Mouse (Mus musculus) bone marrow, adult 2 months (tissue): ENCODE measurements around the gene Odr4.
A peak's percentile ranks its signal among the peaks of the same experiment; 100 is the strongest.

Experiments used
- CTCF ChIP-seq: fragments of 200-500 bp; IDR thresholded peaks from 2 replicates; pipeline ENCODE4 v1.5.1; 2011; ENCODE audit warnings: low read length, control low read depth; ENCODE audit not compliant: control insufficient read depth, insufficient read depth
- POLR2A ChIP-seq: fragments of 200-500 bp; IDR thresholded peaks from 2 replicates; pipeline ENCODE4 v1.6.1; 2011; ENCODE audit warnings: low read depth, mild to moderate bottlenecking, control low read depth, low read length, borderline replicate concordance; ENCODE audit not compliant: control insufficient read depth

DNA sequence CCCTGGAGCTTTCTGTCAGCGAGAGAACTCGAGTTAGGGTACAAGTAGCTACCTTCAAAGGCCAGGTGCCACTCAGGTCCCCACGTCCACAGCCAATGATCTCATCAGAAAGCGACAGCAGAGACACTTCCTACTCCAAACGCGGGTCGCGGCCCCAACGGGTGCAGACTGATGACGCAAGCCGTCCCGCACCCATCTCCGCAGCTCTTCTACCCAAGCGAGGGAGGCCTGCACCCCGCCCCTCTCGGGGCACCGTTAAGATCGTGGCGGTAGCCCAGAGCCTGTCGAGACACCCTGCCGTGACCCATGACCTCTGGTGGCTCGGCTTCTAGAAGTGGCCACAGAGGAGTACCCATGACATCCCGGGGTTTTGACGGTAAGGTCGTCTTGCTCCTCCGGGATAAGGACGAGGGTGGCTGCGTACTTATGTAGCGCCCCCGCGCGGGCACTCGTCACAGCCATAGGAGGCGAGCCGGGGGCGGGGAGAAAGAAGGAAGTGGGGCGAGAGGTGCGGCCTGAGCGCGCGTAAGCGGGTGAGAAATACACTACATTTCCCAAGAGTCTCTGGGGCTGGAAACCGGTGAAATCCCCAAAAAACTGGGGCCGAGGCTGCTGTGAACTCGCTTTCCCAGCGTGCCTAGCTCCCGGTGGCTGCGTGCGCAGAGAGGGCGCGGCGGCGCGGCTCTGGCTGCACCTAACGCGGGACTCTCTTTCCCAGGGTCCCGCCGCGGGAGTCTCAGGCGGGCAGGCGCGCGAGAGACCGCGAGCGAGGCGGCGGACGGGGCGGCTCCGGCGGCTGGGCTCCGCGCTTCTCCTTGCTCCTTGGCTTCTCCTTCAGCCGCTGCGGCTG lies at the start of gene Odr4, which contains the start of gene Tpr:
- TF ChIP-seq CTCF, result peak; percentile 73
- peak; percentile 58; the same call in 1 of the 2 replicates for TF ChIP-seq POLR2A
